Mouse (Mus musculus) liver, embryonic 14.5 days (tissue): ENCODE measurements around the gene Eid1. TPM values are rescaled to one million over a fixed set of nuclear protein-coding genes. Genes with fewer than 3 reads are reported as not detected.
A peak's percentile ranks its signal among the peaks of the same experiment; 100 is the strongest.

Source experiments
- ATAC-seq: fragments of 200-750 bp; cut with Nextera tagmentation; 2 replicates; pipeline ENCODE4 v1.8.0; 2017; ENCODE audit warnings: moderate number of reproducible peaks, mild to moderate bottlenecking, moderate library complexity; ENCODE audit not compliant: insufficient read depth
- DNase-seq, 3 experiments: peaks; one replicate each; pipeline ENCODE4 v3.0.0-alpha.2; 2012 to 2013; ENCODE audit warnings: low read depth in 3 of 3, low spot score in 3 of 3
- H3K27ac ChIP-seq: fragments of 300-500 bp; sonication (generic); 2 replicates; pipeline ENCODE4 v1.5.1; 2014; ENCODE audit warnings: moderate library complexity, mild to moderate bottlenecking, control low read depth, inconsistent platforms
- H3K27me3 ChIP-seq: fragments of 300-500 bp; sonication (generic); 2 replicates; pipeline ENCODE4 v1.6.1; 2014; ENCODE audit warnings: mild to moderate bottlenecking, low read length, moderate library complexity; ENCODE audit not compliant: control insufficient read depth, insufficient read depth
- H3K36me3 ChIP-seq: fragments of 300-500 bp; sonication (generic); replicated peaks from 2 replicates; pipeline ENCODE4 v1.6.1; 2014; ENCODE audit warnings: low read depth; ENCODE audit not compliant: control insufficient read depth, insufficient read depth
- H3K4me1 ChIP-seq, 2 experiments: fragments of 200-500 bp in 1 of 2; fragments of 300-500 bp in 1 of 2; sonication (generic) in 1 of 2; replicated peaks; 2 replicates each; pipeline ENCODE4 v1.6.1; 2012 to 2014; ENCODE audit warnings: antibody characterized with exemption in 1 of 2, inconsistent platforms in 1 of 2, low read length in 1 of 2; ENCODE audit not compliant: control insufficient read depth in 2 of 2, insufficient read depth in 2 of 2
- H3K4me2 ChIP-seq: fragments of 300-500 bp; sonication (generic); 2 replicates; pipeline ENCODE4 v1.6.1; 2014; ENCODE audit warnings: low read depth, mild to moderate bottlenecking, control low read depth, moderate library complexity
- H3K4me3 ChIP-seq, 2 experiments: fragments of 200-500 bp in 1 of 2; fragments of 300-500 bp in 1 of 2; sonication (generic) in 1 of 2; 2 replicates each; pipeline ENCODE4 v1.5.1; 2012 to 2014; ENCODE audit warnings: low read depth in 2 of 2, low read length in 2 of 2, mild to moderate bottlenecking in 2 of 2, control low read depth in 1 of 2, inconsistent platforms in 1 of 2, moderate library complexity in 1 of 2; ENCODE audit not compliant: insufficient read depth in 1 of 2
- H3K9ac ChIP-seq: fragments of 300-500 bp; sonication (generic); replicated peaks from 2 replicates; pipeline ENCODE4 v1.6.1; 2014; ENCODE audit warnings: mild to moderate bottlenecking, control low read depth, moderate library complexity
- H3K9me3 ChIP-seq: fragments of 300-500 bp; sonication (generic); 2 replicates; pipeline ENCODE4 v1.6.1; 2016; ENCODE audit warnings: low read length, mixed read lengths; ENCODE audit not compliant: control insufficient read depth
- CTCF ChIP-seq: IDR thresholded peaks from 2 replicates; pipeline ENCODE4 v1.5.1; 2016; ENCODE audit warnings: antibody characterized with exemption, low read depth, control low read depth
- EP300 ChIP-seq: IDR thresholded peaks from 2 replicates; pipeline ENCODE4 v1.6.1; 2016; ENCODE audit warnings: antibody characterized with exemption, low read depth
- WGBS: fragments of 180-500 bp; shearing (Covaris S2); extraction: QIAGEN DNeasy Blood & Tissue Kit; methylation state at CpG from one replicate; pipeline ENCODE4 v1.1.7; 2014; ENCODE audit not compliant: insufficient replicate concordance; 5-methylcytosine and 5-hydroxymethylcytosine counted together
- polyA plus RNA-seq, 2 experiments: library from polyadenylated mRNA; depleted of rRNA in 1 of 2; stranded (reverse) in 1 of 2; unstranded in 1 of 2; fragments of >200 nt; fragmentation: Nextera tagmentation in 1 of 2; extraction: Ambion mirVana in 1 of 2; gene quantifications; 2 replicates each; pipeline versions ENCODE4 v1.2.1 to v1.2.3; 2012 to 2014

Eid1 gene
- polyA plus RNA-seq, 2 experiments = 25.9 to 48.1 TPM

DNA sequence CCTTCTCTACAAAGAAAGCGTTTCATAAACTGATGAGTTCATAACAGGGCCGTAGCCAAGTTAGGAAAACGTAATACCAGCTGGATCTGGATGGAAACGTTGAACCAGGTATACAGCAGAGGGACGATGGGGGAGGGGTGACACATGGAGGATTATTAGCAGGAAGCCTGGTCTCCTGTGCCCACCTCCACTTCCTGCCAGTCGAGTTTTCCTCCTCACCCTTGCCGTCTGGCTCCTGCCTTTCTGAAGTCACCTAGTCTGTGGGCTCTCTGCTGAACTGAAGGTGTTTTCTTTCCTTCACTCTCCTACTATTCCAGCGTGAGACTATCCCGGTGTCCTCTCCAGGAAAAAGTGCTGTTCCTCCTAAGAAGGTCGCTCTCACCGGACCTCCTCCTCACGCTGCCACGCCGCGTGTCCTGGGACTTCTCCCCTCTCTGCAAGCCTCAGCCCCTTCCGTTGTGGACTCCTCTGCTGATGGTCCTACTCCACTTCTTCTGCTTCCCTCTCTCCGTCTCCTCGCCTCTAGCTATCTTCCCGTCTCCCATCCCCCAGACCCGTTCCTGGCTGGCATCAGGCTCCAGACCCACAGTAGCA, 12.3 kb upstream of the Eid1 start:
- Histone ChIP-seq H3K9me3 (no peaks in the 10 kb centered on the region), H3K4me2 (peak overlapping the region; percentile 49), H3K27ac (no peak overlapping the region), H3K4me3 (peak overlapping the region in 1 of 2 experiments; percentile 20; a peak in 1 of 4 replicates), H3K4me1 (peaks cover 15 to 23% of the 10 kb centered on the region in 2 experiments), H3K27me3 (no peaks in the 10 kb centered on the region), H3K36me3 (no peaks in the 10 kb centered on the region), H3K9ac (no peak overlapping the region)
- no peak for TF ChIP-seq CTCF
- no peak for TF ChIP-seq EP300
- 0 out of 2 replicates have a peak, but pooled peaks have one; percentile 7 for ATAC-seq
- no peak for DNase-seq
- WGBS = 33% methylated on average over 20 of the region's 20 CpGs

DNA sequence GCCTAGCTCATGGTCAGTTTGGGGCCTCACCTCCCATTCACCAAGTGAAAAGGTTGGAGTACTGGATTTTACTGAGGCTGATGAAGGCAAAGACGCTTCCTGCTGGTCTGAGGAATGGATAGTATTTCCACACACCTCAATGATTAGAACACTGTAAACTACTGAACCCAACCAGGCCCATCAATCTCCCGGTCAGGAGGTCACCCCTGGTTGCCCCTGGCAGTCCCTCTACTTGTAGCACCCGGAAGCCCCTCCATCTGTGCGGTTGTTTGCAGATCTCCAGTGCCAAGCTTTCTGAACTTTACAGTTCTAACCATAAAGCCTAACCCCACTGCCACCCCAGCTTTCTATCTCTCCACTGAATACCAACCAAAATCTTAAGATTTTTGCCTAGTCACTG, 11.7 kb upstream of the Eid1 start:
- TF ChIP-seq EP300 (no peak), CTCF (no peak)
- Histone ChIP-seq H3K27me3 (no peaks in the 10 kb centered on the region), H3K27ac (no peak overlapping the region), H3K36me3 (no peaks in the 10 kb centered on the region), H3K4me2 (peak overlapping the region; percentile 49; the same call in 1 of the 2 replicates), H3K4me3 (no peak overlapping the region), H3K9ac (no peak overlapping the region), H3K9me3 (no peaks in the 10 kb centered on the region), H3K4me1 (peaks cover 20 to 28% of the 10 kb centered on the region in 2 experiments)
- ATAC-seq = no peak
- DNase-seq = no peak
- WGBS = 66% methylated on average over 4 of the region's 4 CpGs

DNA sequence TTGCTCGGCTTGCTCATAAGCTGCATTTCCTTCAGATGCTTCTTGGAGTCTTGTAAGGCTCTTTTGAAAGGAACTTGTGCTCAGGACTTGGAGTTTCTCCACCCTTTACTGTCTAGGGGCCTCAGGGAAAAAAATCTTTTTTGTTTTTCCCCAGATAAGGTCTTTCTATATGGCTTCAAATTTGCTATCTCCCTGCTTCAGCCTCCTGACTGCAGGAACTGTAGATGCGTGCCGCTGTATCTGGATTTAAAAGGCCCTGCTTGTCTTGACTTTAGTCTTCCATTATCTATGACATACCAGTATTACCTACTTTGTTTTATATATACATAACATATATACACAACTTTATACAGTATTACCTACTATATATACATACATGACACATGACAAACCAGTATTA, 10.4 kb upstream of the Eid1 start:
- H3K27me3 ChIP-seq = no peaks in the 10 kb centered on the region
- DNase-seq (no peak), ATAC-seq (no peak)
- WGBS = 21% methylated on average over 3 of the region's 3 CpGs
- H3K4me1 ChIP-seq = peaks cover 33 to 40% of the 10 kb centered on the region in 2 experiments
- no peak overlapping the region for H3K27ac ChIP-seq
- H3K9ac ChIP-seq = no peak overlapping the region
- no peaks in the 10 kb centered on the region for H3K9me3 ChIP-seq
- no peak overlapping the region for H3K4me3 ChIP-seq
- TF ChIP-seq EP300 = peak; percentile 67
- TF ChIP-seq CTCF = no peak
- no peak overlapping the region for H3K4me2 ChIP-seq
- H3K36me3 ChIP-seq = no peaks in the 10 kb centered on the region

DNA sequence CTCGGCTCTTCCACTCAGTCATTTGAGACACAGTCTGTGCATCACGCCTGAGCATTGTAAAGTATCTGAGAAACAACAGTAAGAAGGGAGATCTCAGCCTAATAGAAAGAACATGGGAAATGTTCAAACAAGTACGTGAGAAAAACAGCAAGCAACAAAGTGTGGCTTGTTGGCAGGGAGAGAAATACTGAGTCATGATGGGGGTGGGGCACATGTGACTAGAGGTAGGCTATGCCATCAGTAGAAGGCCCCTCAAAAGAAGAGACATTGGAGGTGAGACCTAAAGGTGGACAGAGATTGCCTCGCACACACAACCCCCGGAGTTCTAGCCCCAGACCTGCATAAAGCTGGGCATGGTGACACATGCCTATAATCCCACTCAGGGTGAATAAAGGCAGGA, 7.7 kb upstream of the Eid1 start:
- Histone ChIP-seq H3K27ac (peak overlapping the region; percentile 85), H3K4me2 (peak overlapping the region; percentile 54), H3K9me3 (no peaks in the 10 kb centered on the region), H3K9ac (no peak overlapping the region), H3K27me3 (no peaks in the 10 kb centered on the region), H3K36me3 (no peaks in the 10 kb centered on the region), H3K4me3 (no peak overlapping the region), H3K4me1 (peaks cover 39 to 48% of the 10 kb centered on the region in 2 experiments)
- TF ChIP-seq CTCF = no peak
- no peak for TF ChIP-seq EP300
- WGBS = 74% methylated on average over 5 of the region's 5 CpGs
- peak; percentile 34 for ATAC-seq
- DNase-seq = peak in 2 of 3 experiments; percentile 41

DNA sequence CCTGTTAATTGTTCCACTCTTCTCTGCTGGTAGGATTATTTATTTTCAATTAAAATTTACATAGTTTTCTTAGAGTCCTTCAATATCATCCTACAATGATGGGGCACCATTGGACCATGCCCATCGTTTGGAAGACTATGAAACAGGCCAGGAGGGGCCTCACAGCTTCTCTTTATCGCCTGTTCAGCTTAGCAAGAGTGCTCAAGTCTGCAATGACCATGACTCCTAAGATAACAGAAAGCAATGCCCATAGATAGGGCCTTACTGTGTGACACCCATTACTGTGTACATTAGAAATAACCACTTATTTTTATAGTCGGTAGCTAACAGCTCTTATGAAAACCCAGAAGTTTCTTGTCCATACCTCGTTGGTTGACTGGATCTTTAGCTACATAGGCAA, 7.0 kb upstream of the Eid1 start:
- ATAC-seq (peak; percentile 88), DNase-seq (peak; percentile 33 to 59 (median 48))
- peak overlapping the region; percentile 54 for H3K4me2 ChIP-seq
- H3K4me1 ChIP-seq = peaks cover 37 to 48% of the 10 kb centered on the region in 2 experiments
- 25% methylated on average over 4 of the region's 4 CpGs for WGBS
- H3K27me3 ChIP-seq = no peaks in the 10 kb centered on the region
- no peaks in the 10 kb centered on the region for H3K36me3 ChIP-seq
- no peaks in the 10 kb centered on the region for H3K9me3 ChIP-seq
- H3K9ac ChIP-seq = peak overlapping the region; percentile 3; the same call in 1 of the 2 replicates
- no peak overlapping the region for H3K4me3 ChIP-seq
- TF ChIP-seq EP300 = peak; percentile 78
- TF ChIP-seq CTCF = no peak
- H3K27ac ChIP-seq = peak overlapping the region; percentile 85
